Mouse (Mus musculus) intestine, embryonic 14.5 days (tissue): ENCODE measurements around the gene Znrf1. TPM values are rescaled to one million over a fixed set of nuclear protein-coding genes. Genes with fewer than 3 reads are reported as not detected.

Experiments
- ATAC-seq: fragments of 200-750 bp; cut with Nextera tagmentation; replicated peaks from 2 replicates; pipeline ENCODE4 v1.8.0; 2017; ENCODE audit warnings: low read depth, moderate number of reproducible peaks, moderate TSS enrichment, moderate library complexity; ENCODE audit not compliant: low FRiP score, low TSS enrichment
- DNase-seq: peaks from one replicate; pipeline ENCODE4 v3.0.0-alpha.2; 2018; ENCODE audit warnings: low spot score
- H3K27ac ChIP-seq: fragments of 300-500 bp; sonication (generic); 2 replicates; pipeline ENCODE4 v1.5.1; 2014; ENCODE audit warnings: low read depth, mild to moderate bottlenecking, control low read depth
- H3K27me3 ChIP-seq: fragments of 300-500 bp; sonication (generic); replicated peaks from 2 replicates; pipeline ENCODE4 v1.6.1; 2014; ENCODE audit warnings: low read length, control low read depth; ENCODE audit not compliant: control insufficient read depth, insufficient read depth
- H3K36me3 ChIP-seq: fragments of 300-500 bp; sonication (generic); 2 replicates; pipeline ENCODE4 v1.6.1; 2014; ENCODE audit warnings: low read length, control low read depth; ENCODE audit not compliant: control insufficient read depth, insufficient read depth
- H3K4me1 ChIP-seq: fragments of 300-500 bp; sonication (generic); replicated peaks from 2 replicates; pipeline ENCODE4 v1.6.1; 2014; ENCODE audit warnings: low read length, control low read depth, mixed read lengths; ENCODE audit not compliant: control insufficient read depth, insufficient read depth
- H3K4me2 ChIP-seq: fragments of 300-500 bp; sonication (generic); 2 replicates; pipeline ENCODE4 v1.6.1; 2014; ENCODE audit warnings: low read length
- H3K4me3 ChIP-seq: fragments of 300-500 bp; sonication (generic); 2 replicates; pipeline ENCODE4 v1.5.1; 2014; ENCODE audit warnings: low read depth, low read length, control low read depth, mixed read lengths
- H3K9ac ChIP-seq: fragments of 300-500 bp; sonication (generic); 2 replicates; pipeline ENCODE4 v1.6.1; 2014; ENCODE audit warnings: mild to moderate bottlenecking, low read length
- H3K9me3 ChIP-seq: fragments of 300-500 bp; sonication (generic); 2 replicates; pipeline ENCODE4 v1.6.1; 2016; ENCODE audit warnings: low read length, control low read depth; ENCODE audit not compliant: control insufficient read depth
- WGBS: fragments of 180-500 bp; shearing (Covaris S2); extraction: QIAGEN DNeasy Blood & Tissue Kit; methylation state at CpG from one replicate; pipeline ENCODE4 v1.1.7; 2014; 5-methylcytosine and 5-hydroxymethylcytosine counted together
- polyA plus RNA-seq: library from polyadenylated mRNA; unstranded; fragments of >200 nt; fragmentation: Nextera tagmentation; extraction: Ambion mirVana; gene quantifications from 2 replicates; pipeline ENCODE4 v1.2.1, GENCODE M21; 2014

Gene Znrf1
- polyA plus RNA-seq, 1 experiment from 2014 or later = 34.2 TPM

- Histone ChIP-seq H3K4me3 (no peak overlapping the region), H3K4me2 (no peak overlapping the region), H3K27ac (no peak overlapping the region), H3K4me1 (peaks cover 24% of the 10 kb centered on the region), H3K9ac (no peak overlapping the region), H3K9me3 (no peaks in the 10 kb centered on the region), H3K36me3 (no peaks in the 10 kb centered on the region), H3K27me3 (no peaks in the 10 kb centered on the region)
- 91% methylated on average over 4 of the region's 4 CpGs for WGBS
- no peak for ATAC-seq
- no peak for DNase-seq
These were observed 39.6 kb downstream of the Znrf1 start for GRCm38 (mm10) chr8:111575492-111575891.

GRCm38 (mm10) chr8:111576501-111576900, 40.6 kb downstream of the Znrf1 start:
- DNase-seq = no peak

GRCm38 (mm10) chr8:111577880-111578533, 42.1 kb downstream of the Znrf1 start:
- no peaks in the 10 kb centered on the region for H3K36me3 ChIP-seq
- H3K4me2 ChIP-seq = no peak overlapping the region
- ATAC-seq (no peak), DNase-seq (no peak)
- no peaks in the 10 kb centered on the region for H3K9me3 ChIP-seq
- no peak overlapping the region for H3K9ac ChIP-seq
- no peak overlapping the region for H3K27ac ChIP-seq
- 81% methylated on average over 9 of the region's 9 CpGs for WGBS
- no peak overlapping the region for H3K4me3 ChIP-seq
- H3K4me1 ChIP-seq = peaks cover 8% of the 10 kb centered on the region
- no peaks in the 10 kb centered on the region for H3K27me3 ChIP-seq

More at GRCm38 (mm10) chr8:111576501-111576900, 40.6 kb downstream of the Znrf1 start:
- no peak overlapping the region for H3K4me3 ChIP-seq
- no peak overlapping the region for H3K9ac ChIP-seq
- no peaks in the 10 kb centered on the region for H3K36me3 ChIP-seq
- H3K27me3 ChIP-seq = no peaks in the 10 kb centered on the region
- no peaks in the 10 kb centered on the region for H3K9me3 ChIP-seq
- no peak for ATAC-seq
- peaks cover 22% of the 10 kb centered on the region for H3K4me1 ChIP-seq
- H3K4me2 ChIP-seq = no peak overlapping the region
- H3K27ac ChIP-seq = no peak overlapping the region

- Histone ChIP-seq H3K27me3 (no peaks in the 10 kb centered on the region), H3K4me2 (no peak overlapping the region), H3K4me1 (peaks cover 7% of the 10 kb centered on the region), H3K27ac (no peak overlapping the region), H3K9ac (no peak overlapping the region), H3K9me3 (no peaks in the 10 kb centered on the region), H3K4me3 (no peak overlapping the region), H3K36me3 (no peaks in the 10 kb centered on the region)
- WGBS = 97% methylated on average over 1 of the region's 1 CpGs
- DNase-seq (no peak), ATAC-seq (no peak)
These were observed 43.4 kb downstream of the Znrf1 start for GRCm38 (mm10) chr8:111579318-111579717.

GRCm38 (mm10) chr8:111580306-111580705, 44.4 kb downstream of the Znrf1 start:
- Histone ChIP-seq H3K4me1 (peaks cover 7% of the 10 kb centered on the region), H3K36me3 (no peaks in the 10 kb centered on the region), H3K27ac (no peak overlapping the region), H3K4me2 (no peak overlapping the region), H3K9ac (no peak overlapping the region), H3K4me3 (no peak overlapping the region), H3K27me3 (no peaks in the 10 kb centered on the region), H3K9me3 (no peaks in the 10 kb centered on the region)
- DNase-seq (no peak), ATAC-seq (no peak)
- 59% methylated on average over 3 of the region's 3 CpGs for WGBS

- Histone ChIP-seq H3K4me2 (no peak overlapping the region), H3K36me3 (no peaks in the 10 kb centered on the region), H3K9ac (no peak overlapping the region), H3K27ac (no peak overlapping the region), H3K9me3 (no peaks in the 10 kb centered on the region), H3K4me3 (no peak overlapping the region), H3K27me3 (no peaks in the 10 kb centered on the region), H3K4me1 (peaks cover 4% of the 10 kb centered on the region)
- DNase-seq (no peak), ATAC-seq (no peak)
- 70% methylated on average over 3 of the region's 3 CpGs for WGBS
These were observed 46.5 kb downstream of the Znrf1 start for GRCm38 (mm10) chr8:111582386-111582785.

GRCm38 (mm10) chr8:111584946-111585345, 49.0 kb downstream of the Znrf1 start:
- DNase-seq (no peak), ATAC-seq (no peak)
- Histone ChIP-seq H3K4me3 (no peak overlapping the region), H3K4me1 (no peaks in the 10 kb centered on the region), H3K27me3 (no peaks in the 10 kb centered on the region), H3K36me3 (no peaks in the 10 kb centered on the region), H3K9me3 (no peaks in the 10 kb centered on the region), H3K27ac (no peak overlapping the region), H3K4me2 (no peak overlapping the region), H3K9ac (no peak overlapping the region)
- 89% methylated on average over 3 of the region's 3 CpGs for WGBS

GRCm38 (mm10) chr8:111587545-111588094, 51.7 kb downstream of the Znrf1 start:
- Histone ChIP-seq H3K4me1 (0 out of 2 replicates have a peak, but pooled peaks cover under 1% of the 10 kb centered on the region), H3K36me3 (no peaks in the 10 kb centered on the region), H3K27me3 (no peaks in the 10 kb centered on the region), H3K4me3 (no peak overlapping the region), H3K9me3 (no peaks in the 10 kb centered on the region), H3K9ac (no peak overlapping the region), H3K27ac (no peak overlapping the region), H3K4me2 (no peak overlapping the region)
- DNase-seq = no peak
- ATAC-seq = no peak
- 92% methylated on average over 1 of the region's 1 CpGs for WGBS

GRCm38 (mm10) chr8:111588336-111588735, 52.4 kb downstream of the Znrf1 start:
- ATAC-seq (no peak), DNase-seq (no peak)
- H3K9ac ChIP-seq = no peak overlapping the region
- no peak overlapping the region for H3K4me2 ChIP-seq
- H3K27ac ChIP-seq = no peak overlapping the region
- H3K27me3 ChIP-seq = no peaks in the 10 kb centered on the region
- H3K9me3 ChIP-seq = no peaks in the 10 kb centered on the region
- 92% methylated on average over 2 of the region's 2 CpGs for WGBS
- H3K36me3 ChIP-seq = no peaks in the 10 kb centered on the region
- H3K4me1 ChIP-seq = peaks cover 8% of the 10 kb centered on the region; the same call in 1 of the 2 replicates
- H3K4me3 ChIP-seq = no peak overlapping the region
